Mouse (Mus musculus): ENCODE measurements at regions not wholly inside any gene's neighbourhood (a gene's known extent, or its start where the extent isn't known, plus 50 kb on each side); places are given as distances from the start of the nearest gene placed in this dataset.

DNA sequence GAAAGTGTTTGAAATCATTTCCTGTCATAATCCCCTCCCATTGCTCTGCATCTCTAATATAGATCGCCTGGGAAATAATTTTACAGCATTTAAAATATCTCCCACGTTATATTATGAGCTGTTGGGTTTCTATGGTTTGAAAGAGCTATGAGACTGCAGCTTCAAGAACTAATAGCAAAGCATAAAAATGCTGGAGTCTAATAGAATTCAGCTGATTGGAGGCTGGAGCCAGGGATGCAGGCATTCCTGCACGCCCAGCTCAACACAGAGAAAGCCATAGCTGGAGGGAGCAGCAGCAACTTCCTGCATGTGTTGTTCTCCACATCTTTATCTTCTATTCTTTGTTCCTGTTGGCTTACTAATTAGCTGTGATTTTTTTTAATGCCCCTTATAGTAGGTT is 348.8 kb downstream of the Adgrl2 start:
- H3K36me3 ChIP-seq (ENCODE audit: control insufficient read depth, insufficient read depth) = no peaks in the 10 kb centered on the region
- no peak overlapping the region for H3K4me3 ChIP-seq (ENCODE audit: low read depth, low read length)
- no peak overlapping the region for H3K9ac ChIP-seq (ENCODE audit: low read depth, low read length)
- no peak for TF ChIP-seq CTCF (IDR thresholded peaks at IDR 0.05; ENCODE audit: low read depth)
- no peak for ATAC-seq
- H3K9me3 ChIP-seq (ENCODE audit: control insufficient read depth) = no peaks in the 10 kb centered on the region
- 75% methylated on average over 3 of the region's 3 CpGs for WGBS
- no peaks in the 10 kb centered on the region for H3K4me1 ChIP-seq (replicated peaks; ENCODE audit: control insufficient read depth, insufficient read depth, low read length)
- no peak overlapping the region for H3K27ac ChIP-seq (ENCODE audit: low read depth, low read length)
- no peaks in the 10 kb centered on the region for H3K27me3 ChIP-seq (replicated peaks; ENCODE audit: control insufficient read depth, insufficient read depth, low read length)
- H3K4me2 ChIP-seq (replicated peaks; ENCODE audit: low read depth) = no peak overlapping the region

DNA sequence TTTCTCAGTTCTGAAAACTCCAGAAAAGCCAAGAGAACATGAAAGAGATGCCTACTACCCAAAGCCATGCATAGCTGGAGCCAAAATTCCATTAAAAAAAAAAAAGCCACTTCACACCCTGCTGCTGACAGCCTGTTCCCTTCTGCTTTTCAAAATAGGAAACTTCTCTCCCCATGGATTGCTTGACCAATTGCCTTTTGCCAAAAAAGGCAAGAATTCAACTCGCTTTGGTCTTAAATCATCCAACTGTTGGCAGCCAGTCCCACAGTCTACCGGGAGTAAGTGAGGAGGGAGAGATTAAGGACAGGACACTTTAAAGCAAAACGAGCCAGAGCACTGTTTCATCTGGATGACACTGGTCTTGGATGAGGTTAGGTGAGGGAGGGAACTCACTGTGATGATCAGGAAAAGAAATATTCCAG is 349.7 kb downstream of the Adgrl2 start:
- Histone ChIP-seq H3K4me1 (replicated peaks; ENCODE audit: control insufficient read depth, insufficient read depth, low read length) (no peaks in the 10 kb centered on the region), H3K4me3 (ENCODE audit: low read depth, low read length) (no peak overlapping the region)
- no peak for TF ChIP-seq CTCF (IDR thresholded peaks at IDR 0.05; ENCODE audit: low read depth)

GRCm38 (mm10) chr3:148635101-148635500 is 355.3 kb downstream of the Adgrl2 start:
- H3K27me3 ChIP-seq (replicated peaks; ENCODE audit: control insufficient read depth, insufficient read depth, low read length) = no peaks in the 10 kb centered on the region
- 71% methylated on average over 4 of the region's 4 CpGs for WGBS
- no peak overlapping the region for H3K27ac ChIP-seq (ENCODE audit: low read depth, low read length)
- TF ChIP-seq CTCF (IDR thresholded peaks at IDR 0.05; ENCODE audit: low read depth) = no peak
- no peaks in the 10 kb centered on the region for H3K36me3 ChIP-seq (ENCODE audit: control insufficient read depth, insufficient read depth)
- no peak for ATAC-seq
- no peaks in the 10 kb centered on the region for H3K4me1 ChIP-seq (replicated peaks; ENCODE audit: control insufficient read depth, insufficient read depth, low read length)
- no peak overlapping the region for H3K4me3 ChIP-seq (ENCODE audit: low read depth, low read length)
- no peak overlapping the region for H3K4me2 ChIP-seq (replicated peaks; ENCODE audit: low read depth)
- H3K9me3 ChIP-seq (ENCODE audit: control insufficient read depth) = no peaks in the 10 kb centered on the region
- no peak overlapping the region for H3K9ac ChIP-seq (ENCODE audit: low read depth, low read length)

More for the DNA sequence above, 349.7 kb downstream of the Adgrl2 start:
- Histone ChIP-seq H3K27ac (ENCODE audit: low read depth, low read length) (no peak overlapping the region), H3K4me2 (replicated peaks; ENCODE audit: low read depth) (no peak overlapping the region), H3K27me3 (replicated peaks; ENCODE audit: control insufficient read depth, insufficient read depth, low read length) (no peaks in the 10 kb centered on the region), H3K36me3 (ENCODE audit: control insufficient read depth, insufficient read depth) (no peaks in the 10 kb centered on the region), H3K9ac (ENCODE audit: low read depth, low read length) (no peak overlapping the region), H3K9me3 (ENCODE audit: control insufficient read depth) (no peaks in the 10 kb centered on the region)
- WGBS = 53% methylated on average over 3 of the region's 3 CpGs
- no peak for ATAC-seq

DNA sequence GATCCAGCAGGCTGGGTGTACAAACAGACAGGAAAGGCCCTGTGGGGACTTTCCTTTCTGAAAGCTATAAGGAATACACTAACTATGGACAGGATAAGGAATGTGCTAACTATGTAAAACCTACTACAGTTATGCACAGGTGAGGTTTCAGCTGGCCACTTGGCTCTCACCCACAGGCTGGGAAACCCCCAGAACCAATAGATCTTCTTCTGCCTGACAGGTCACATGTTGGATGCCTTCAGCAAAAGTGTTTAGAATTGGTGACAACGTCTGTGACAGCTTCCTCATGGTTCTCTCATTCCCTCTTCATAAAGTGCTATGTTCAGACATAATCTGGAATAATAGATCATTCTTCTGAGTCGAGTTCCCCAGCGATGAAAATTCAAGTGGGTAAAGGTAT is 356.0 kb downstream of the Adgrl2 start:
- Histone ChIP-seq H3K4me2 (replicated peaks; ENCODE audit: low read depth) (no peak overlapping the region), H3K4me3 (ENCODE audit: low read depth, low read length) (no peak overlapping the region), H3K36me3 (ENCODE audit: control insufficient read depth, insufficient read depth) (no peaks in the 10 kb centered on the region), H3K9ac (ENCODE audit: low read depth, low read length) (no peak overlapping the region), H3K9me3 (ENCODE audit: control insufficient read depth) (no peaks in the 10 kb centered on the region), H3K4me1 (replicated peaks; ENCODE audit: control insufficient read depth, insufficient read depth, low read length) (no peaks in the 10 kb centered on the region), H3K27ac (ENCODE audit: low read depth, low read length) (no peak overlapping the region), H3K27me3 (replicated peaks; ENCODE audit: control insufficient read depth, insufficient read depth, low read length) (no peaks in the 10 kb centered on the region)
- TF ChIP-seq CTCF (IDR thresholded peaks at IDR 0.05; ENCODE audit: low read depth) = no peak
- no peak for ATAC-seq
- WGBS = 40% methylated on average over 3 of the region's 3 CpGs

DNA sequence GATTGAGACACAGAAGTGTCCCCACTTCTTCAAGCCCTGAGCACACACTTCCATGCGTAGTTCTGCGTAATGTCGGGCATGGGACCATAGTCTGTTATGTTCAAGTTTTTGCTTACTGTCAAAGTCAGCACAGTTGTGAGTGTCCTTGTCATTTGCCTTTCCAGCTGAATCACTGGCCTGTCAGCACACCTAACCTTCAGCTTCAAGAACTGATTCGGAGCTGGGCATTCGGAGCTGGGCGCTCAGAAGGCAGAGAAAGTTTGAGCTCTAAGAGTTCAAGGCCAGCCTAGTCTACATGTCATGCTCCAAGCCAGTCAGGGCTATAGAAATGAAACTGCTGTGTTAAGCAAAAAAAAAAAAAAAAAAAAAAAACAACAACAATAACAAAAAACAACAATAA is 357.1 kb downstream of the Adgrl2 start:
- Histone ChIP-seq H3K4me2 (replicated peaks; ENCODE audit: low read depth) (no peak overlapping the region), H3K4me3 (ENCODE audit: low read depth, low read length) (no peak overlapping the region), H3K4me1 (replicated peaks; ENCODE audit: control insufficient read depth, insufficient read depth, low read length) (no peaks in the 10 kb centered on the region), H3K27ac (ENCODE audit: low read depth, low read length) (no peak overlapping the region), H3K9ac (ENCODE audit: low read depth, low read length) (no peak overlapping the region), H3K36me3 (ENCODE audit: control insufficient read depth, insufficient read depth) (no peaks in the 10 kb centered on the region), H3K9me3 (ENCODE audit: control insufficient read depth) (no peaks in the 10 kb centered on the region), H3K27me3 (replicated peaks; ENCODE audit: control insufficient read depth, insufficient read depth, low read length) (no peaks in the 10 kb centered on the region)
- 94% methylated on average over 6 of the region's 6 CpGs for WGBS
- ATAC-seq = no peak
- TF ChIP-seq CTCF (IDR thresholded peaks at IDR 0.05; ENCODE audit: low read depth) = no peak

- no peak overlapping the region for H3K27ac ChIP-seq (ENCODE audit: low read depth, low read length)
- ATAC-seq = no peak
- H3K27me3 ChIP-seq (replicated peaks; ENCODE audit: control insufficient read depth, insufficient read depth, low read length) = no peaks in the 10 kb centered on the region
- no peak overlapping the region for H3K9ac ChIP-seq (ENCODE audit: low read depth, low read length)
- no peak overlapping the region for H3K4me2 ChIP-seq (replicated peaks; ENCODE audit: low read depth)
- no peaks in the 10 kb centered on the region for H3K9me3 ChIP-seq (ENCODE audit: control insufficient read depth)
- no peak for TF ChIP-seq CTCF (IDR thresholded peaks at IDR 0.05; ENCODE audit: low read depth)
- H3K4me1 ChIP-seq (replicated peaks; ENCODE audit: control insufficient read depth, insufficient read depth, low read length) = no peaks in the 10 kb centered on the region
- no peaks in the 10 kb centered on the region for H3K36me3 ChIP-seq (ENCODE audit: control insufficient read depth, insufficient read depth)
- WGBS = 85% methylated on average over 2 of the region's 2 CpGs
- no peak overlapping the region for H3K4me3 ChIP-seq (ENCODE audit: low read depth, low read length)
These were observed 357.9 kb downstream of the Adgrl2 start for GRCm38 (mm10) chr3:148632449-148632848.
